Mouse (Mus musculus): ENCODE measurements around the gene Zscan4-ps3. TPM values are rescaled to one million over a fixed set of nuclear protein-coding genes. Genes with fewer than 3 reads are reported as not detected.

Zscan4-ps3 gene
- not detected in 2 replicates for polyA plus RNA-seq (2012; rRNA removed)

GRCm38 (mm10) chr7:11609008-11609407 lies at the start of gene Zscan4-ps3:
Gene Zscan4-ps3 (plus strand): TSS chr7:11609308.

Other genes with a start within 250 kb of the Zscan4-ps3 start
- not detected in 2 replicates for gene Zscan4f, start 211.4 kb upstream of the Zscan4-ps3 start, polyA plus RNA-seq (2012; rRNA removed)
- gene Zscan4-ps2, start 95.0 kb upstream of the Zscan4-ps3 start, polyA plus RNA-seq (2012; rRNA removed) = not detected in 2 replicates
- not detected in 2 replicates for gene Vmn1r72, start 70.8 kb downstream of the Zscan4-ps3 start, polyA plus RNA-seq (2012; rRNA removed)
- gene Vmn1r73, start 121.0 kb downstream of the Zscan4-ps3 start, polyA plus RNA-seq (2012; rRNA removed) = not detected in 2 replicates
- gene Vmn1r74, start 224.7 kb downstream of the Zscan4-ps3 start, polyA plus RNA-seq (2012; rRNA removed) = not detected in 2 replicates